Mouse (Mus musculus) kidney, embryonic 14.5 days (tissue): ENCODE measurements around the gene Hhipl1. TPM values are rescaled to one million over a fixed set of nuclear protein-coding genes. Genes with fewer than 3 reads are reported as not detected.
A peak's percentile ranks its signal among the peaks of the same experiment; 100 is the strongest.

Experiments used
- ATAC-seq: fragments of 200-750 bp; cut with Nextera tagmentation; 2 replicates; pipeline ENCODE4 v1.8.0; 2017; ENCODE audit warnings: moderate number of reproducible peaks, mild to moderate bottlenecking, moderate TSS enrichment, moderate library complexity; ENCODE audit not compliant: low FRiP score, low TSS enrichment
- H3K27ac ChIP-seq: fragments of 300-500 bp; sonication (generic); 2 replicates; pipeline ENCODE4 v1.5.1; 2014; ENCODE audit warnings: low read depth, mild to moderate bottlenecking, low read length, moderate library complexity, mixed read lengths
- H3K27me3 ChIP-seq: fragments of 300-500 bp; sonication (generic); 2 replicates; pipeline ENCODE4 v1.6.1; 2014; ENCODE audit warnings: mild to moderate bottlenecking, low read length; ENCODE audit not compliant: control insufficient read depth, insufficient read depth
- H3K36me3 ChIP-seq: fragments of 300-500 bp; sonication (generic); 2 replicates; pipeline ENCODE4 v1.6.1; 2014; ENCODE audit warnings: low read length, mixed read lengths; ENCODE audit not compliant: control insufficient read depth, insufficient read depth
- H3K4me1 ChIP-seq: fragments of 300-500 bp; sonication (generic); 2 replicates; pipeline ENCODE4 v1.6.1; 2014; ENCODE audit warnings: low read length, mixed read lengths; ENCODE audit not compliant: control insufficient read depth, insufficient read depth
- H3K4me2 ChIP-seq: fragments of 300-500 bp; sonication (generic); replicated peaks from 2 replicates; pipeline ENCODE4 v1.6.1; 2014; ENCODE audit warnings: low read depth, mild to moderate bottlenecking, low read length
- H3K4me3 ChIP-seq: fragments of 300-500 bp; sonication (generic); 2 replicates; pipeline ENCODE4 v1.5.1; 2014; ENCODE audit warnings: mild to moderate bottlenecking, low read length
- H3K9ac ChIP-seq: fragments of 300-500 bp; sonication (generic); 2 replicates; pipeline ENCODE4 v1.6.1; 2014; ENCODE audit warnings: low read depth, mild to moderate bottlenecking, low read length, moderate library complexity
- H3K9me3 ChIP-seq: fragments of 300-500 bp; sonication (generic); 2 replicates; pipeline ENCODE4 v1.6.1; 2016; ENCODE audit warnings: low read length; ENCODE audit not compliant: control insufficient read depth
- WGBS: fragments of 180-500 bp; shearing (Covaris S2); extraction: QIAGEN DNeasy Blood & Tissue Kit; methylation state at CpG from one replicate; pipeline ENCODE4 v1.1.7; 2014; 5-methylcytosine and 5-hydroxymethylcytosine counted together
- polyA plus RNA-seq: library from polyadenylated mRNA; unstranded; fragments of >200 nt; fragmentation: Nextera tagmentation; extraction: Ambion mirVana; gene quantifications from 2 replicates; pipeline ENCODE4 v1.2.1, GENCODE M21; 2014

The Hhipl1 gene
- polyA plus RNA-seq, 1 experiment from 2014 or later: 0.61 TPM

DNA sequence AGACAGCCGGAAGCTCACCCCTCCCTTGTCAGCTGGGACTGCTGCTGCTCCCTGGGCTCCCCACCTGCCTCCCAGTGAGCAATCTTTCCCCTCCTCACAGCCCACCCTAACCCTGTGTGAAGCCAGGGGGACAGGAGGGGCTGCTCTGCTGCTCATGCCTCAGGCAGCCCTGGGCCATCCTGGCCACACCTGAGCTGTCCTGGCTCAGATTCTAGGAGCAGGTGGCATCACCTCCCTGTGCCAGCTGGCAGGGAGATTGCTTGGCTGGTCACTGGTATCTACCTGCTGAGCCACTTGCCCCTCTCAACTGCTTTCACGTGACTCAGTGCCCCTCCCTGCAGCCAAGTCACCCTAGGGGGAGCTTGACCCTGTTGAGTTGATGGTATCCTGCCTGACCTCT lies 48.2 kb downstream of the Hhipl1 start:
- ATAC-seq: no peak

DNA sequence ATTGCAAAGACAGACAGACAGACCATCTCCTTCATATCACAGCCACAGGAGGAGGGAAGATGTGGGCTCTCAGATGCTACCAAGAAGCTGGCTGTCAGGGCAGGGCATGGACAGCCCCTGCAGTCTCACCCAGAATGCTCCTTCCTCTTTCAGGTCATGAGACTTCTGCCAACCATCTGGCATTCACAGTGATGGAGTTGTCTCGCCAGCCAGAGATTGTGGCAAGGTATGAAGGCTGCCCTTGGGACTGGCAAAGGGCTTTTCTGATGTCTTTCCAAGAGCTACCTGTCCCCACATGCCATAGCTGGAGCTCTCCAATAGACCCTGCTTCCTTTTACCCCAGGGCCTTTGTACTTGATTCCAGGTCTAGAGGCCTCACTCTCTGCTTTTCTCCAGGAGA lies 49.2 kb downstream of the Hhipl1 start:
- Histone ChIP-seq H3K9me3 (peaks cover 4% of the 10 kb centered on the region; the same call in 1 of the 2 replicates), H3K27ac (no peak overlapping the region), H3K9ac (no peak overlapping the region), H3K36me3 (no peaks in the 10 kb centered on the region), H3K27me3 (peaks cover 28% of the 10 kb centered on the region), H3K4me3 (no peak overlapping the region), H3K4me1 (peaks cover 7% of the 10 kb centered on the region), H3K4me2 (no peak overlapping the region)
- ATAC-seq: no peak
- 90% methylated on average over 1 of the region's 1 CpGs for WGBS

More for the DNA sequence above, 48.2 kb downstream of the Hhipl1 start:
- H3K27ac ChIP-seq: no peak overlapping the region
- H3K27me3 ChIP-seq: peaks cover 28% of the 10 kb centered on the region
- H3K9me3 ChIP-seq: peaks cover 4% of the 10 kb centered on the region; the same call in 1 of the 2 replicates
- peaks cover 7% of the 10 kb centered on the region for H3K4me1 ChIP-seq
- 58% methylated on average over 2 of the region's 2 CpGs for WGBS
- no peak overlapping the region for H3K4me3 ChIP-seq
- no peaks in the 10 kb centered on the region for H3K36me3 ChIP-seq
- no peak overlapping the region for H3K9ac ChIP-seq
- H3K4me2 ChIP-seq: no peak overlapping the region

DNA sequence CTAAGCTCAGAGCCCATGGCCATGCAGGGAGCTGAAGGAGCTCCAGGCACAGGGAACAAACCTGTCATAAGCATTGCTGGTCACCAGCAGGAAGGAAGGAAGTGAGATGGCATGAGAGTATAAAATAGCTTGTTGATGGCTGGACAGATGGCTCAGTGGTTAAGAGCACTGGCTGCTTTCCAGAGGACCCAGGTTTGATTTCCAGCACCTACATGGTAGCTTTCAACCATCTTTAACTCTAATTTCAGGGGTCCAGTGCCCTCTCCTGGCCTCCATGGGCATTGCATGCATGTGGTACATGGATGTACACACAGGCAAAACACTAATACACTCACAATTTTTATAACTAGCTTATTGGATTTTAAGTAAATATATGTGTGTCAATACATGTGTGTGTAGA lies 49.9 kb downstream of the Hhipl1 start:
- ATAC-seq: no peak
- Histone ChIP-seq H3K9ac (no peak overlapping the region), H3K4me2 (no peak overlapping the region), H3K9me3 (peaks cover 4% of the 10 kb centered on the region; the same call in 1 of the 2 replicates), H3K27me3 (peaks cover 27% of the 10 kb centered on the region), H3K36me3 (no peaks in the 10 kb centered on the region), H3K4me1 (peaks cover 7% of the 10 kb centered on the region), H3K27ac (no peak overlapping the region), H3K4me3 (no peak overlapping the region)

DNA sequence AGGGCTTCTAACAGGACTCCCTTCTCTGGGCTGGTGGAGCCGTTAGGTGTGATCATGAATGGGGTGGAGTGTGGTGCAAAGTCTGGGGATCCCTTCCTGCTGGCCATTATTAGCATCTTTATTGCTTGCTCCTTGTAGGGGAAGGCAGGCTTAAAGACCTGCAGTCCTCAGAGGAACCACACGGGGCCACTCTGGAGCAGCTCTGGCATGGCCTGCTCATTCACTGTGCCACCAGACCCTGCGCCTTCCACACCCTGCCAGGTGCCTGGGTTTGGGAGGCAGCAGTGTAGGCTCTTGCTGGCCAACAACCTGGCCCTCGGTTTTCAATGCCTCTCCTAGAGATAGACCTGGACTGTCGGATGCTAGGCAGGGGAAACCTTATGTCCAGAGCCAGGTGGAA lies 57.7 kb downstream of the Hhipl1 start:
- 5% methylated on average over 5 of the region's 5 CpGs for WGBS
- Histone ChIP-seq H3K9ac (no peak overlapping the region), H3K4me3 (no peak overlapping the region), H3K9me3 (no peaks in the 10 kb centered on the region), H3K27ac (no peak overlapping the region), H3K4me2 (no peak overlapping the region), H3K36me3 (no peaks in the 10 kb centered on the region), H3K4me1 (peaks cover 4% of the 10 kb centered on the region; the same call in 1 of the 2 replicates), H3K27me3 (no peaks in the 10 kb centered on the region)
- ATAC-seq: peak; percentile 78

DNA sequence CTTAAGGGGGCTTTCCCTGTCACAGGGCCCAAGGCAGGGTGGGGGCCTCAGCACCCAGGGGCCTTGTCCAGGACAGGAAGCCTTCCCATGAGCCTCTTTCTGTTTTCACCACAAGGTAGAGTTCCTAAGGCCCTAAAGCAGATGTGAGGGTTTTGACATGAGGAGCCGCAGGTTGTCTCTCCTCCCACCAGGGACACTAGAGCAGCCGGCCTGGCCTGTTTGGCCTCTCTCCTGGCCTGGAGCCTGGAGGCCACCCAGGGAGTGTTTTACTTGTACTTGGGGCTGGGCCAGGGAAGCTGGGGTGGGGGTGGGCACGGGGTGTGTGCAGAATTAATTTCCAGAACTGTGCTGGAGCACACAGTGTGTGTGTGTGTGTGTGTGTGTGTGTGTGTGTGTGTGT lies 59.3 kb downstream of the Hhipl1 start:
- Histone ChIP-seq H3K27me3 (no peaks in the 10 kb centered on the region), H3K36me3 (no peaks in the 10 kb centered on the region), H3K9ac (no peak overlapping the region), H3K4me3 (no peak overlapping the region), H3K9me3 (no peaks in the 10 kb centered on the region), H3K4me2 (no peak overlapping the region), H3K27ac (no peak overlapping the region), H3K4me1 (peaks cover 10% of the 10 kb centered on the region; the same call in 1 of the 2 replicates)
- ATAC-seq: peak; percentile 10; the same call in 1 of the 2 replicates
- WGBS: 33% methylated on average over 3 of the region's 3 CpGs

DNA sequence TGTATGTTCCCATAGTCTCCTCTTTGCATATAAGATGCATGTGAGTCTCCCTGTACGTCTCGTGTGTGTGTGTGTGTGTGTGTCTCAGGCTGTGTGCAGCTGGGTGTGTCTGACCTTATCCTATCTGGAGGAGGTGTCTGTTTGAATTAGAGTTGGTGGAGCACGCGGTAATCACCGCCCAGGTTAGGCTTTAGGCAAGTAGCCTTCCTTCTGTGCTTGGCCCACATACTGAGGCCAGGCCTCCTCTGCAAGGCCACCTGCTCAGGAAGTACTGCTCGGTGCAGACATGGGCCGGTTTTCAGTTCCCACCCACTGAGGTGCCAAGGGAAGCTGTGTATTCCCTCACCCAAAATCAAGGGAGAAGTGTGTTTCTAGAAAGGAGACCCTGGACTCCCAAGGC lies 59.8 kb downstream of the Hhipl1 start:
- no peaks in the 10 kb centered on the region for H3K9me3 ChIP-seq
- no peak overlapping the region for H3K9ac ChIP-seq
- no peak overlapping the region for H3K4me3 ChIP-seq
- ATAC-seq: no peak
- H3K27ac ChIP-seq: no peak overlapping the region
- H3K36me3 ChIP-seq: no peaks in the 10 kb centered on the region
- peaks cover 15% of the 10 kb centered on the region; the same call in 1 of the 2 replicates for H3K4me1 ChIP-seq
- H3K27me3 ChIP-seq: no peaks in the 10 kb centered on the region
- H3K4me2 ChIP-seq: no peak overlapping the region
- 47% methylated on average over 7 of the region's 7 CpGs for WGBS

DNA sequence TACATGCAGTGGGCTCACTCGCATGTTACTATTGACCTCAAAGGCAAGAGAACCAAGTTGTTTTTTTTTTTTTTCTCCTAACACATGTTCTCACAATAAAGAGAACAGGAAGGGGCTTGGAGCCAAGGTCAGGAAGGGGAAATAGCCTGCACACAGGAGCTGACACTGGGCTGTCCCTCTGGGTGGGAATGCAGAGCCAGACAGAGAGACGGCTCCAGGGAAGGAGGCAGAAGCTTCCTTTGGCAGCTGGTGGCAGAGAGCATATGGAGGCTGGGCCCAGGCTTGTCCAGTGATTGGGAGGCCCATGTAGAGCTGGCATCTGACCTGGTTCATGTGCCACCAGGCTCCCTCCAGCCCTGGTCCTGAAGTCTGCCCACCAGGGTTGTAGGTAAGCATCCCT lies 61.8 kb downstream of the Hhipl1 start:
- ATAC-seq: no peak
- no peak overlapping the region for H3K9ac ChIP-seq
- WGBS: 77% methylated on average over 2 of the region's 2 CpGs
- H3K9me3 ChIP-seq: no peaks in the 10 kb centered on the region
- H3K4me3 ChIP-seq: no peak overlapping the region
- no peaks in the 10 kb centered on the region for H3K36me3 ChIP-seq
- H3K27ac ChIP-seq: no peak overlapping the region
- no peak overlapping the region for H3K4me2 ChIP-seq
- H3K27me3 ChIP-seq: no peaks in the 10 kb centered on the region
- H3K4me1 ChIP-seq: peaks cover 22% of the 10 kb centered on the region

DNA sequence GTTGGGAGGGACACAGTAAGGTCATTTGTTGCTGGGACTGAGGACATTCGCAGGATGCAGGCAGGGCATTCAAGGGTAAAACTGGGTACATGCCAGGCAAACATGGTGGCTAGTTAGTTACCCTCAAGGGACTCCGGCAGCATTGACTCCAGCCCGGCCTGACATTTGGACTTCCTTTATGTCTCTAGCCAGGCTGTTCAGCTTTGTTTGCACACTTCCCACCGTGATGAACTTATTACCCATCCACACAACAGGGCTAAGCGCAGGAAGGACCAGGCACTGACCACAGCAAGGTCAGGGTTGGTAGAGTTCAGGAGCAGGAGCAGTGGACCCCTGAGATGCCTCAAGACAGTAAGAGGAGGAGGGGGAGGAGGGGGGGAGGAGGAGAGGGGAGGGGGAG lies 62.9 kb downstream of the Hhipl1 start:
- Histone ChIP-seq H3K4me2 (no peak overlapping the region), H3K4me1 (peaks cover 23% of the 10 kb centered on the region), H3K36me3 (no peaks in the 10 kb centered on the region), H3K4me3 (no peak overlapping the region), H3K9ac (no peak overlapping the region), H3K27ac (0 out of 2 replicates have a peak overlapping the region, but pooled peaks have one; percentile 1), H3K27me3 (no peaks in the 10 kb centered on the region), H3K9me3 (no peaks in the 10 kb centered on the region)
- no peak for ATAC-seq
- 53% methylated on average over 5 of the region's 5 CpGs for WGBS

DNA sequence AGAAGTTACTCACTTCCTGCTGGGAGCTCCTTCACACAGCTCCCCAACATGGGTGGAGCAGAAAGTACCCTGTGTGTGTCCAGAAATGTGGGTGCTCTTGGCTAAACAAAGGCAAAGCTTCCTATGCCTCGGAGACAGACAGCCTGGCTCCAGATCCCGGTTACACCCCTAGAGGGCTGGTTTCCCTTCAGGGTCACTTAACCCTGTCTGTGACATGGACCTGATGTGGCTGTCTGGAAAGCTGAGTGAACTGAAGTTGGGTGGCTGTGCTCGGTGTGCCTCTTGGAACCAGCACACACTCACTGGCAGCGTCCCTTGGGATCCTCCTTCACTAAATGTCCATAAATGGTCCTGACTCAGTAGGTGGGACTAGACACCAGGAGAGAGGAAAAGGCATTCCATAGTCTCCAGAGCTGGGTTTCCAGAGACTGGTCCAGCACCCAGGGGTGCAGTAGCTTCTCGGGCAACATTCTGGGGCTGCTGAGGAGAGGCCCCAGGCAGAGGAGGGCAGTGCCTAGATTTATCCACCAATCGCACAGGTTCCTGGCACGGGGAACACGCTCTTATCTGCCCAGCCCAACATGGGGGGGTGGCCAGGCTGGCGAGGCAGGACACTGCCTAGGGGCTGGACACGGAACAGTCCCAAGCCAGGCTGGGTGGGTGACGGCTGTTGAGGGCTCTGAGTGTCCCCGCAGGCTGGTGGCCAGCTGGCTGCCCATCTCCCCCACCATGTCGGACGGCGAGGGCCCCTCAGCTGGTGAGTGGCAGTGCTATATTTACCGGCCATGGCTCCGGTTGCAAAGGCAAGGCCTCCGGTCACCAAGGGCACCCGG lies 64.7 kb downstream of the Hhipl1 start, which contains the start of gene Eml1:
Gene Eml1, plus strand, starts transcription at position 362 of the 833 bp plus-strand sequence.
- H3K4me3 ChIP-seq: no peak within 1 kb of the TSS
- peak; percentile 28; the same call in 1 of the 2 replicates for ATAC-seq
- no peaks in the 10 kb centered on the region for H3K36me3 ChIP-seq
- H3K9ac ChIP-seq: 0 out of 2 replicates have a peak within 1 kb of the TSS, but pooled peaks have one; percentile 19
- H3K27ac ChIP-seq: peak within 1 kb of the TSS; percentile 30; the same call in 1 of the 2 replicates
- no peak within 1 kb of the TSS for H3K4me2 ChIP-seq
- H3K9me3 ChIP-seq: no peaks in the 10 kb centered on the region
- H3K4me1 ChIP-seq: peaks cover 31% of the 10 kb centered on the region
- no peaks in the 10 kb centered on the region for H3K27me3 ChIP-seq
- 47% methylated on average over 19 of the region's 19 CpGs for WGBS
